In genomic region chr1:192343996-192344395, GRCm38 (mm10) we compare ENCODE assay signal across 20 mouse cellular contexts.
"Had no signal": no experiment of that assay in that cellular context is flagged by ENCODE, and none has a peak within 500 bp of the region (broad histone marks: within the 10 kb centered on the region; RNA-seq: fewer than 3 reads in every experiment).

No protein-coding gene starts in this region.

- H3K4me3 ChIP-seq: lung, embryonic 15.5 days; midbrain, embryonic 10.5 days; midbrain, embryonic 12.5 days; myocyte; neural tube, embryonic 13.5 days; neural tube, embryonic 15.5 days had no signal

- DNase-seq: liver, postnatal 0 days; lung, adult 2 months; lung, postnatal 4 days; midbrain, embryonic 14.5 days; retina, postnatal 1 day; right cerebral cortex, adult 18-20 months; right cerebral cortex, postnatal 25 days; right cerebral cortex, postnatal 4 days; spleen, adult 18-20 months; thymus, adult 18-20 months; thymus, postnatal 14 days; thymus, postnatal 36 days had no signal

- H3K27ac ChIP-seq: lung, embryonic 15.5 days; midbrain, embryonic 10.5 days; midbrain, embryonic 12.5 days; neural tube, embryonic 13.5 days; neural tube, embryonic 15.5 days had no signal

- ATAC-seq: liver, postnatal 0 days; lung, postnatal 0 days; midbrain, embryonic 16.5 days had no signal
